Mouse (Mus musculus) G1E (cell line): ENCODE results near the gene 2610507B11Rik. TPM values are rescaled to one million over a fixed set of nuclear protein-coding genes. Genes with fewer than 3 reads are reported as not detected.
A peak's percentile ranks its signal among the peaks of the same experiment; 100 is the strongest.

ENCODE experiments used
- ATAC-seq: 2 replicates; pipeline ENCODE4 v1.8.0; 2016; ENCODE audit warnings: mild to moderate bottlenecking; ENCODE audit not compliant: insufficient number of reproducible peaks, poor library complexity, low FRiP score, severe bottlenecking; ENCODE audit errors: extremely low read depth
- DNase-seq: peaks from one replicate; pipeline ENCODE4 v3.0.0; 2012; ENCODE audit warnings: low spot score
- H3K27me3 ChIP-seq: 2 replicates; pipeline ENCODE4 v1.6.1; 2012; ENCODE audit warnings: mild to moderate bottlenecking, low read length, inconsistent platforms; ENCODE audit not compliant: insufficient read depth
- H3K36me3 ChIP-seq: replicated peaks from 2 replicates; pipeline ENCODE3; 2012; ENCODE audit warnings: mild to moderate bottlenecking, inconsistent platforms
- H3K4me1 ChIP-seq: 2 replicates; pipeline ENCODE4 v1.6.1; 2012; ENCODE audit warnings: low read depth, low read length, inconsistent platforms, mixed read lengths; ENCODE audit not compliant: insufficient read depth
- H3K4me3 ChIP-seq: 2 replicates; pipeline ENCODE4 v1.5.1; 2012; ENCODE audit warnings: low read depth, mild to moderate bottlenecking, inconsistent platforms, low read length, moderate library complexity, mixed read lengths
- H3K9me3 ChIP-seq: replicated peaks from 2 replicates; pipeline ENCODE4 v1.6.1; 2012; ENCODE audit warnings: inconsistent platforms
- CTCF ChIP-seq: IDR thresholded peaks from 2 replicates; pipeline ENCODE4 v1.5.1; 2012; ENCODE audit warnings: low read depth, low read length, inconsistent platforms, mixed read lengths
- GATA1 ChIP-seq: IDR thresholded peaks from 2 replicates; pipeline ENCODE4 v1.6.1; 2012; ENCODE audit warnings: borderline replicate concordance, low read length, inconsistent platforms, mixed read lengths
- GATA2 ChIP-seq: IDR thresholded peaks from 2 replicates; pipeline ENCODE4 v1.6.1; 2012; ENCODE audit warnings: low read depth, low read length, inconsistent platforms, borderline replicate concordance
- POLR2AphosphoS5 ChIP-seq: IDR thresholded peaks from 2 replicates; pipeline ENCODE4 v1.6.1; 2012; ENCODE audit warnings: low read depth, low read length, inconsistent platforms; ENCODE audit not compliant: insufficient replicate concordance
- TAL1 ChIP-seq: conservative IDR thresholded peaks from 2 replicates; pipeline ENCODE4 v1.6.1; 2012; ENCODE audit warnings: low read depth, low read length, inconsistent platforms, mixed read lengths
- polyA plus RNA-seq: library from polyadenylated mRNA; stranded (reverse); fragments of >175 nt; gene quantifications from 2 replicates; pipeline ENCODE4 v1.2.3, GENCODE M21; 2012
- total RNA-seq, 2 experiments: library from RNA; stranded (forward) in 1 of 2; stranded (reverse) in 1 of 2; fragments of 200-1000 nt in 1 of 2; fragments of >200 nt in 1 of 2; fragmentation: Nextera tagmentation in 1 of 2; gene quantifications; 2 replicates each; pipeline ENCODE4 v1.2.3; 2014 to 2017

Gene 2610507B11Rik
- total RNA-seq (2014; fragmentation: Nextera tagmentation) (95.8 and 113 TPM in 2 replicates), total RNA-seq (2017) (53.9 and 55.8 TPM in 2 replicates), polyA plus RNA-seq (63.8 and 70.6 TPM in 2 replicates)

GRCm38 (mm10) chr11:78261380-78262352, at the start of gene 2610507B11Rik:
2610507B11Rik (plus strand) TSS chr11:78261752.
- Histone ChIP-seq H3K27me3 (no peaks in the 10 kb centered on the region), H3K4me1 (peaks cover 13% of the 10 kb centered on the region), H3K36me3 (peaks cover 35% of the 10 kb centered on the region), H3K9me3 (no peaks in the 10 kb centered on the region), H3K4me3 (peak within 1 kb of the TSS; percentile 98)
- DNase-seq = peak; percentile 94
- TF ChIP-seq CTCF (no peak), POLR2AphosphoS5 (no peak), GATA1 (no peak), GATA2 (no peak), TAL1 (no peak)
- peak; percentile 66 for ATAC-seq

- peaks cover 6% of the 10 kb centered on the region for H3K4me1 ChIP-seq
- H3K9me3 ChIP-seq = no peaks in the 10 kb centered on the region
- peaks cover 95% of the 10 kb centered on the region for H3K36me3 ChIP-seq
- DNase-seq (no peak), ATAC-seq (no peak)
- H3K27me3 ChIP-seq = no peaks in the 10 kb centered on the region
- no peak for TF ChIP-seq GATA1
- no peak for TF ChIP-seq GATA2
- no peak for TF ChIP-seq POLR2AphosphoS5
- no peak overlapping the region for H3K4me3 ChIP-seq
Measured at GRCm38 (mm10) chr11:78213086-78213817, 48.3 kb upstream of the 2610507B11Rik start.

- no peak for ATAC-seq
- Histone ChIP-seq H3K27me3 (no peaks in the 10 kb centered on the region), H3K36me3 (peaks cover 95% of the 10 kb centered on the region), H3K4me3 (no peak overlapping the region), H3K9me3 (no peaks in the 10 kb centered on the region), H3K4me1 (peaks cover 5% of the 10 kb centered on the region)
- TF ChIP-seq CTCF (no peak), GATA1 (no peak), POLR2AphosphoS5 (no peak), TAL1 (no peak), GATA2 (no peak)
- no peak for DNase-seq
Measured at GRCm38 (mm10) chr11:78215709-78216317, 45.7 kb upstream of the 2610507B11Rik start.

GRCm38 (mm10) chr11:78223586-78223985, 38.0 kb upstream of the 2610507B11Rik start:
- TF ChIP-seq GATA1 (no peak), GATA2 (no peak), TAL1 (no peak), POLR2AphosphoS5 (no peak), CTCF (no peak)
- Histone ChIP-seq H3K36me3 (peaks cover 97% of the 10 kb centered on the region), H3K9me3 (no peaks in the 10 kb centered on the region), H3K4me1 (no peaks in the 10 kb centered on the region), H3K4me3 (no peak overlapping the region), H3K27me3 (no peaks in the 10 kb centered on the region)
- ATAC-seq (no peak), DNase-seq (no peak)

GRCm38 (mm10) chr11:78231518-78231917, 30.0 kb upstream of the 2610507B11Rik start:
- peaks cover 96% of the 10 kb centered on the region for H3K36me3 ChIP-seq
- no peak for TF ChIP-seq POLR2AphosphoS5
- no peak for TF ChIP-seq GATA2
- TF ChIP-seq TAL1 = no peak
- TF ChIP-seq GATA1 = no peak
- no peak for TF ChIP-seq CTCF
- H3K27me3 ChIP-seq = no peaks in the 10 kb centered on the region
- H3K4me1 ChIP-seq = no peaks in the 10 kb centered on the region; the same call in 1 of the 2 replicates
- H3K9me3 ChIP-seq = no peaks in the 10 kb centered on the region
- H3K4me3 ChIP-seq = no peak overlapping the region
- ATAC-seq = no peak
- DNase-seq = no peak

GRCm38 (mm10) chr11:78240193-78240857, 21.2 kb upstream of the 2610507B11Rik start:
- no peak for ATAC-seq
- H3K36me3 ChIP-seq = peaks cover 68% of the 10 kb centered on the region
- no peak for DNase-seq
- TF ChIP-seq GATA1 (no peak), CTCF (no peak), TAL1 (no peak), GATA2 (no peak), POLR2AphosphoS5 (no peak)
- H3K4me1 ChIP-seq = peaks cover 29% of the 10 kb centered on the region
- no peak overlapping the region for H3K4me3 ChIP-seq
- no peaks in the 10 kb centered on the region for H3K9me3 ChIP-seq
- no peaks in the 10 kb centered on the region for H3K27me3 ChIP-seq
